Mouse (Mus musculus) G1E (cell line): ENCODE data around the gene Arhgap23.

ENCODE experiments used
- CTCF ChIP-seq: IDR thresholded peaks from 2 replicates; pipeline ENCODE4 v1.5.1; 2012; ENCODE audit warnings: low read depth, low read length, inconsistent platforms, mixed read lengths
- TAL1 ChIP-seq: conservative IDR thresholded peaks from 2 replicates; pipeline ENCODE4 v1.6.1; 2012; ENCODE audit warnings: low read depth, low read length, inconsistent platforms, mixed read lengths

DNA sequence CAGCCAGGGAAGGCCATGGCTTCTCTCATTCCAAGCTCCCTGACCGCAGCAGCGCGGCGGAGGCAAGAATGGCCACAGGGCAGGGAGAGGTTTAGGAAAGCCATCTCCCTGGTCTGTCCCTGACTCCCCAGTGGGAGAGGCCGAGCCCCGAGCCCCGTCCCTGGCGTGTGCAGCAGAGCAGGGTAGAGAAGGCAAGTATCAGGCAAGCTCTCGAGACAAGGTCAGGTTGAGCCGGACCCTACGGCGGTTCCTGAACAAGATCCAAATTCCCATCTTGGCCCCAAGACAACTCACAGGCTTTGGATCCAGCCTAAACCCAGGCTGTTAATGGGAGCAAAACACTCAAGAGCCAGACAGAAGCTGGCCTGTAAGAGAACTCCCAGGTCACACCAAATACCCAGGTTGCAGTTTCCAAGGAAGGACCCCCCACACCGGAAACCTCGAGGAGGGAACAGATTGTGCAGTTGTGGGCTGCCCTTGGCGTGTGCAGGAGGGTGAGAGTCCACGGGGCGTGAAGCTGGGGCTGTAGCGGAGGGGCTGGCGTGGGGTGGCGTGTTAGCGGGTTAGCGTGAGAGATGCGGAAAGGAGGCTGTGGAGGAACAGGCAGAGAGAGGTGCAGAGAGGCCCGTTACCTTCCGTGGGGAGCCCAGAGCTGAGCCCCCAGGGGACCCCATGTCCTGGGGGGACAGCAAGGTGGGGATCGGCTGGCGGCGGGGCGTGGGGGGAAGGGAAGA is 106.6 kb downstream of the Arhgap23 start:
- TF ChIP-seq CTCF, result no peak
- TF ChIP-seq TAL1, result no peak
